Mouse (Mus musculus) forelimb bud, embryonic 11.5 days (tissue): ENCODE data around the gene Svopl.

Experiments
- DNase-seq: peaks from one replicate; pipeline ENCODE4 v3.0.0-alpha.2; 2012; ENCODE audit warnings: low read depth, low spot score

Gene Svopl

GRCm38 (mm10) chr6:38031924-38032540, 14.8 kb downstream of the Svopl start:
- no peak for DNase-seq

DNA sequence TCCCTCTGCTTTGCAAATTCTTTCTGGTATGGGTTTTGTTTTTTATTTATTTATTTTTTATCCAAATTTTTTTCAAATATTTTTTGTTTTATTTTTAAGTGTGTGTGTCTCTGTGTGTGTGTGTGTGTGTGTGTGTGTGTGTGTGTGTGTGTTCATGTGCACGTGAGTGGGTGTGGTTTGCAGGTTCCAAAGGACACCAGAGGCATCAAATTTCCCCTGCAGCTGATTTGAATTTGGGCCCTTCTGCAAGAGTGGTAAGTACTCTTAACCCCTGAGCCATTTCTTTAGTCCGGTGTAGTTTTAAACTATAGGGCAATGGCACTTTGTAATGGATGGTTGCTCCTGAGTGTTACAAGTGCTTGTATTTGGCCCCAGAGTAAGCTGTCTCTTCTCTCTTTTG, 18.6 kb downstream of the Svopl start:
- DNase-seq, result no peak

DNA sequence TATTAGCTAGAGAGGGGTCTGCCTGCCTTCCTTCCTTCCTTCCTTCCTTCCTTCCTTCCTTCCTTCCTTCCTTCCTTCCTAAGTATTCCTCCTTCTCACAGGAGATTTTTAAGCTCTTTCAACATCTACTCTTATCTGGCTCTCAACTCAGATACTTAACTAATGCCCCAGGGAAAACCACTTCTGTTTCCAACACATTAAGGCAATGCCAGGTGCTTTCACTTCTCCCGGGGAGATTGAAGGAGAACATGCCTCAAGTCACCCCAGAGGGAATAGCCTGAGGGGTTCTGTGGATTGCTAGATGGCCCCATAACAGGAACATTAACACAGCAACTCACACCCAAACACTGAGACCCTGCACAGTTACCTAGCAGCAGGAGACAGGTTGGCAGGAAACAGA, 19.0 kb downstream of the Svopl start:
- DNase-seq, result no peak

DNA sequence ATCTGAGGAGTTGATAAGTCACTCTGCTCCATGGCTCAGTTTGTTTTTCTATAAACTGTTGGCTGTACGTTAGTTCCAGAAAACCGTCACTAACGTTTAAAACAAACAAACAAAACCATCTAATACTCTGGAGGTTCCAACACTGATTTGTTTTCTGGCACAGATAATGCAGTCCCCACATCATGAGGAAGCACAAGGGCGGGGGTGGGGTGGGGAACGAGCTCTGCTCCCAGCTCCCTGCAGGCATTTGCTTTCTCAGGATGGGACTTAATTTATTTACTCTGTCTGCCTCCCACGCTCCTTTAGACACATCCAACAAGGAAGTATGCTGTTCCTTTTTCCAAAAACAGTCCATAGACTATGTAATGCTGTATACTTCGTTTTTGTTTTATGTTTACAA, 23.5 kb downstream of the Svopl start:
- DNase-seq, result no peak

- no peak for DNase-seq
These were observed 25.4 kb downstream of the Svopl start for GRCm38 (mm10) chr6:38021406-38021805.

- DNase-seq, result no peak
These were observed 34.0 kb downstream of the Svopl start for GRCm38 (mm10) chr6:38012829-38013228.

- peak; percentile 80 for DNase-seq
These were observed 39.3 kb downstream of the Svopl start for GRCm38 (mm10) chr6:38007459-38007858.

GRCm38 (mm10) chr6:37967386-37967785, 79.4 kb downstream of the Svopl start:
- no peak for DNase-seq

GRCm38 (mm10) chr6:37951306-37951705, 95.5 kb downstream of the Svopl start:
- DNase-seq, result no peak

DNA sequence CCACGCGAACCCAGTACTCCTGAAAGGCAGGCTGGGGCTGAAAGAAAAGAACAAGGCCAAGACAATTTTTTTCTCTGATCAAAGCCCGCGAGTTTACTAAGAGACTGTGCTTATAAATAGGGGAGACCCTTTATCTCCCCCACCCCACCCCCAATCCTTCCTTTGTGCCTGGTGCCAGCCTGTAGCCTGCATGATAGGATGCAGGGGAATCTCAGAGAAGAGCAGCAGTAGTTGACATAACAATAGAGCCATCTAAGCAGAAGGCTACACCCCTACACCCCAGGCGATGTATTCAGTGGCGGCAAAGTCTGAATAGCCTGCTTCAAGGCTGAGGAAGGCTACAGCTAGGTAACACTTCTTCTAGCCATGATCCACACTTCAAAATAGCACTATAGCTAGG, 110.3 kb downstream of the Svopl start:
- no peak for DNase-seq
